9 mouse cellular contexts compared by ENCODE assay signal in genomic region chr13:92794462-92795214, GRCm38 (mm10). TPM values are rescaled to one million over a fixed set of nuclear protein-coding genes. Genes with fewer than 3 reads are reported as not detected.
DNase-seq lines count a peak whose midpoint lies in the region; ATAC-seq lines count a peak whose summit lies in the region.
"Had no signal": no experiment of that assay in that cellular context is flagged by ENCODE, and none has a peak within 500 bp of the region (broad histone marks: within the 10 kb centered on the region; RNA-seq: fewer than 3 reads in every experiment).

Gene Thbs4 (minus strand): TSS chr13:92794818.

- H3K9ac ChIP-seq in heart, embryonic 16.5 days (ENCODE audit: low read length), result peak within 1 kb of the TSS; percentile 80
- peak within 1 kb of the TSS; percentile 31; the same call in 1 of the 2 replicates for H3K9ac ChIP-seq in embryonic facial prominence, embryonic 12.5 days
- no peak within 1 kb of the TSS for H3K9ac ChIP-seq in liver, embryonic 11.5 days (ENCODE audit: low read depth, low read length)

- peak; percentile 75 for ATAC-seq in heart, embryonic 16.5 days (replicated peaks; ENCODE audit: extremely low read depth, insufficient read depth, low FRiP score)
- no peak for ATAC-seq in embryonic facial prominence, embryonic 12.5 days (ENCODE audit: insufficient number of reproducible peaks, insufficient read depth, low FRiP score, low TSS enrichment)
- no peak for ATAC-seq in liver, embryonic 11.5 days (replicated peaks; ENCODE audit: low FRiP score)

- H3K4me1 ChIP-seq in heart, embryonic 16.5 days (ENCODE audit: control insufficient read depth, insufficient read depth, low read length), result peaks cover 6% of the 10 kb centered on the region; the same call in 1 of the 2 replicates
- H3K4me1 ChIP-seq in embryonic facial prominence, embryonic 12.5 days, result peaks cover 3% of the 10 kb centered on the region; the same call in 1 of the 2 replicates
- H3K4me1 ChIP-seq in liver, embryonic 11.5 days (replicated peaks; ENCODE audit: control insufficient read depth, insufficient read depth, low read length), result no peaks in the 10 kb centered on the region

- peaks cover 16% of the 10 kb centered on the region for H3K27me3 ChIP-seq in heart, embryonic 16.5 days (ENCODE audit: control insufficient read depth, insufficient read depth, low read length)
- H3K27me3 ChIP-seq in embryonic facial prominence, embryonic 12.5 days, result peaks cover 14% of the 10 kb centered on the region
- peaks cover 34% of the 10 kb centered on the region for H3K27me3 ChIP-seq in liver, embryonic 11.5 days (replicated peaks; ENCODE audit: control insufficient read depth, insufficient read depth, low read length)
- no peaks in the 10 kb centered on the region; the same call in 1 of the 2 replicates for H3K27me3 ChIP-seq in splenic B cell, adult 2 months (ENCODE audit: control insufficient read depth, insufficient read depth, low read length, poor library complexity, severe bottlenecking)

- 4% methylated on average over 44 of the region's 45 CpGs for WGBS in heart, embryonic 16.5 days
- 6% methylated on average over 38 of the region's 45 CpGs for WGBS in embryonic facial prominence, embryonic 12.5 days
- 12% methylated on average over 42 of the region's 45 CpGs for WGBS in liver, embryonic 11.5 days

- no peak for DNase-seq in heart, adult 8-10 months (ENCODE audit: low spot score)
- peak; percentile 6 to 23 for DNase-seq in heart, postnatal 14 days
- DNase-seq in liver, embryonic 11.5 days (ENCODE audit: low spot score), result no peak
- DNase-seq in splenic B cell, adult 2 months (ENCODE audit: low read depth, low spot score), result peak; percentile 12
- DNase-seq in right cerebral cortex, adult 18-20 months, result no peak
- no peak for DNase-seq in lung, adult 18-20 months

- peak within 1 kb of the TSS; percentile 55 for H3K4me3 ChIP-seq in heart, embryonic 16.5 days (ENCODE audit: low read length)
- H3K4me3 ChIP-seq in embryonic facial prominence, embryonic 12.5 days, result peak within 1 kb of the TSS; percentile 40
- H3K4me3 ChIP-seq in liver, embryonic 11.5 days (ENCODE audit: low read depth, low read length), result peak within 1 kb of the TSS; percentile 20; the same call in 1 of the 2 replicates

- intact Hi-C loops in heart, postnatal 14 days (cut with DNase I), result no loop called here

- H3K36me3 ChIP-seq in heart, embryonic 16.5 days (ENCODE audit: control insufficient read depth, insufficient read depth), result no peaks in the 10 kb centered on the region
- no peaks in the 10 kb centered on the region for H3K36me3 ChIP-seq in embryonic facial prominence, embryonic 12.5 days
- H3K36me3 ChIP-seq in liver, embryonic 11.5 days (ENCODE audit: control insufficient read depth, insufficient read depth, low read length), result no peaks in the 10 kb centered on the region
- no peaks in the 10 kb centered on the region for H3K36me3 ChIP-seq in splenic B cell, adult 2 months (ENCODE audit: control insufficient read depth, insufficient read depth, low read length, poor library complexity, severe bottlenecking)

- H3K27ac ChIP-seq in heart, embryonic 16.5 days (ENCODE audit: low read length), result peak within 1 kb of the TSS; percentile 11; the same call in 1 of the 2 replicates
- H3K27ac ChIP-seq in embryonic facial prominence, embryonic 12.5 days, result no peak within 1 kb of the TSS
- no peak within 1 kb of the TSS for H3K27ac ChIP-seq in liver, embryonic 11.5 days (ENCODE audit: low read depth, low read length)

- peak within 1 kb of the TSS; percentile 81 for H3K4me2 ChIP-seq in heart, embryonic 16.5 days (ENCODE audit: low read depth, low read length)
- H3K4me2 ChIP-seq in embryonic facial prominence, embryonic 12.5 days (replicated peaks), result peak within 1 kb of the TSS; percentile 71
- peak within 1 kb of the TSS; percentile 58 for H3K4me2 ChIP-seq in liver, embryonic 11.5 days

- H3K9me3 ChIP-seq in heart, embryonic 16.5 days (replicated peaks; ENCODE audit: control insufficient read depth, low read length), result no peaks in the 10 kb centered on the region
- no peaks in the 10 kb centered on the region for H3K9me3 ChIP-seq in embryonic facial prominence, embryonic 12.5 days
- no peaks in the 10 kb centered on the region for H3K9me3 ChIP-seq in liver, embryonic 11.5 days (ENCODE audit: control insufficient read depth, low read length)

RNA-seq across cellular contexts. Expression of gene Thbs4, which starts in this region (rescaled TPM):
- 33.5 and 37.5 TPM in 2 replicates for polyA plus RNA-seq in heart, embryonic 16.5 days (2015; fragmentation: Nextera tagmentation; extraction: Ambion mirVana)
- 1 to 10 TPM; 4.5 to 7.9 (median 6.6) TPM for total RNA-seq in heart, adult 8-10 months (2022)
- polyA plus RNA-seq in embryonic facial prominence, embryonic 12.5 days (2016; fragmentation: Nextera tagmentation; extraction: Ambion mirVana), result 13.4 and 14.5 TPM in 2 replicates
- 1 to 10 TPM; 4.8 to 5.5 TPM for total RNA-seq in heart, postnatal 14 days (2021)
- polyA plus RNA-seq in liver, embryonic 11.5 days (2014; fragmentation: Nextera tagmentation; extraction: Ambion mirVana), result 1.6 and 1.8 TPM in 2 replicates
- total RNA-seq: hematopoietic stem cell, adult 5-6 weeks had no signal

Comparison
In these comparisons a context has a peak if more than half of its experiments do, and no peak if none do; other contexts are left out.
1. DNase-seq: peak in heart, postnatal 14 days (2 of 2) and splenic B cell, adult 2 months (single experiment); none in heart, adult 8-10 months (single experiment), liver, embryonic 11.5 days (single experiment), right cerebral cortex, adult 18-20 months (single experiment) and lung, adult 18-20 months (0 of 2).
2. Peak in every context shown above with its lines, with median percentiles within 50 percentile points of each other: H3K4me2 ChIP-seq and H3K4me3 ChIP-seq.